20 mouse cellular contexts compared by ENCODE assay signal in the genomic region with DNA sequence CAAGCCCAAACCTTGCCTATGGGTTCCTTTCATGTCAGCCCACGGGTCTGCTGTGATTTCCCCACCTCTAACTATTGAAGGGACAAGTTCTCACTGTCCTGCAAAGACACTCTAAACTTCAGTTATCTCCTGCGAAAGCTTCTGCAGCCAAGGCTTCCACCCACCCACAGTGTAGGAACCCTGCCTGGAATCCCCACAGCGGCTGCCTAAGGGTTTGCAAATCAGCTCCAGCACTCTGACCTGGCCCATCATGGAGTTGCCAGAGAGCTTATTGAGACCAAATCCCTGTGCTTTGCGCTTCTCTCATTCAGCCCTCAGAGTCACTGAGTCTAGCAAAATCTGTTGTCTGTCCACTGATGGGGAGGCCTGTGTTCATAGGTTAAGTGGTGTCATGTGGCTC.
DNase-seq lines count a peak whose midpoint lies in the region; ATAC-seq and TF ChIP-seq lines count a peak whose summit lies in the region.
"Had no signal": no experiment of that assay in that cellular context is flagged by ENCODE, and none has a peak within 500 bp of the region (broad histone marks: within the 10 kb centered on the region; RNA-seq: fewer than 3 reads in every experiment).

No protein-coding gene starts in this region.

- H3K27ac ChIP-seq in layer of hippocampus, adult 2 months = peak overlapping the region; percentile 39; the same call in 1 of the 2 replicates
- H3K27ac ChIP-seq: embryonic facial prominence, embryonic 10.5 days; embryonic facial prominence, embryonic 12.5 days; forebrain, embryonic 13.5 days; forebrain, embryonic 15.5 days had no signal

- H3K4me3 ChIP-seq in layer of hippocampus, adult 2 months = no peak overlapping the region
- H3K4me3 ChIP-seq: embryonic facial prominence, embryonic 10.5 days; embryonic facial prominence, embryonic 12.5 days; forebrain, embryonic 13.5 days; forebrain, embryonic 15.5 days had no signal

- no peak for TF ChIP-seq CTCF in layer of hippocampus, adult 2 months (conservative IDR thresholded peaks at IDR 0.05)

- DNase-seq in frontal cortex, postnatal 25 days (ENCODE audit: low spot score in 2 of 2) = no peak
- DNase-seq in layer of hippocampus, adult 2 months (ENCODE audit: low spot score in 2 of 2) = no peak
- no peak for DNase-seq in layer of hippocampus, adult 8-10 months (ENCODE audit: low spot score in 2 of 2)
- DNase-seq in thymus, postnatal 36 days = no peak
- DNase-seq: adrenal gland, adult 8-10 months; adrenal gland, postnatal 36 days; B cell, adult 2 months; cerebellum, adult 11-12 months; cerebellum, adult 2 months; cerebellum, adult 9-10 months; cerebellum, postnatal 25 days; forebrain, postnatal 0 days had no signal

- ATAC-seq in frontal cortex, adult (ENCODE audit: low TSS enrichment) = peak; percentile 51; the same call in 1 of the 2 replicates
- ATAC-seq: activated CD4-positive, CD25-positive, alpha-beta regulatory T cell, adult 4 months; CD4-positive, CD25-positive, alpha-beta regulatory T cell, adult 4 months; forebrain, embryonic 13.5 days; forebrain, embryonic 15.5 days; forebrain, postnatal 0 days; Patski had no signal
